Mouse (Mus musculus) stomach, embryonic 16.5 days (tissue): ENCODE results near the gene Galnt10. TPM values are rescaled to one million over a fixed set of nuclear protein-coding genes. Genes with fewer than 3 reads are reported as not detected.
A peak's percentile ranks its signal among the peaks of the same experiment; 100 is the strongest.

Experiments
- ATAC-seq: fragments of 200-750 bp; cut with Nextera tagmentation; 2 replicates; pipeline ENCODE4 v1.8.0; 2017; ENCODE audit warnings: moderate number of reproducible peaks, moderate TSS enrichment; ENCODE audit not compliant: insufficient read depth, low FRiP score
- H3K27ac ChIP-seq: fragments of 300-500 bp; sonication (generic); 2 replicates; pipeline ENCODE4 v1.5.1; 2014; ENCODE audit warnings: low read length
- H3K27me3 ChIP-seq: fragments of 300-500 bp; sonication (generic); 2 replicates; pipeline ENCODE4 v1.6.1; 2014; ENCODE audit warnings: low read length, control low read depth, mixed read lengths; ENCODE audit not compliant: control insufficient read depth, insufficient read depth
- H3K36me3 ChIP-seq: fragments of 300-500 bp; sonication (generic); 2 replicates; pipeline ENCODE4 v1.6.1; 2014; ENCODE audit warnings: low read length; ENCODE audit not compliant: control insufficient read depth, insufficient read depth
- H3K4me1 ChIP-seq: fragments of 300-500 bp; sonication (generic); 2 replicates; pipeline ENCODE4 v1.6.1; 2014; ENCODE audit warnings: low read length, control low read depth, mixed read lengths; ENCODE audit not compliant: control insufficient read depth, insufficient read depth
- H3K4me2 ChIP-seq: fragments of 300-500 bp; sonication (generic); 2 replicates; pipeline ENCODE4 v1.6.1; 2014; ENCODE audit warnings: low read depth, low read length, mixed read lengths
- H3K4me3 ChIP-seq: fragments of 300-500 bp; sonication (generic); replicated peaks from 2 replicates; pipeline ENCODE4 v1.5.1; 2014; ENCODE audit warnings: mild to moderate bottlenecking, low read length
- H3K9ac ChIP-seq: fragments of 300-500 bp; sonication (generic); 2 replicates; pipeline ENCODE4 v1.6.1; 2014; ENCODE audit warnings: low read length
- H3K9me3 ChIP-seq: fragments of 300-500 bp; sonication (generic); replicated peaks from 2 replicates; pipeline ENCODE4 v1.6.1; 2016; ENCODE audit warnings: low read length, control low read depth; ENCODE audit not compliant: control insufficient read depth
- WGBS: fragments of 180-500 bp; shearing (Covaris S2); extraction: QIAGEN DNeasy Blood & Tissue Kit; methylation state at CpG from one replicate; pipeline ENCODE4 v1.1.7; 2014; 5-methylcytosine and 5-hydroxymethylcytosine counted together
- polyA plus RNA-seq: library from polyadenylated mRNA; unstranded; fragments of >200 nt; fragmentation: Nextera tagmentation; extraction: Ambion mirVana; gene quantifications from 2 replicates; pipeline ENCODE4 v1.2.1, GENCODE M21; 2015

Gene Galnt10
- polyA plus RNA-seq, 1 experiment from 2014 or later: 17.4 TPM

DNA sequence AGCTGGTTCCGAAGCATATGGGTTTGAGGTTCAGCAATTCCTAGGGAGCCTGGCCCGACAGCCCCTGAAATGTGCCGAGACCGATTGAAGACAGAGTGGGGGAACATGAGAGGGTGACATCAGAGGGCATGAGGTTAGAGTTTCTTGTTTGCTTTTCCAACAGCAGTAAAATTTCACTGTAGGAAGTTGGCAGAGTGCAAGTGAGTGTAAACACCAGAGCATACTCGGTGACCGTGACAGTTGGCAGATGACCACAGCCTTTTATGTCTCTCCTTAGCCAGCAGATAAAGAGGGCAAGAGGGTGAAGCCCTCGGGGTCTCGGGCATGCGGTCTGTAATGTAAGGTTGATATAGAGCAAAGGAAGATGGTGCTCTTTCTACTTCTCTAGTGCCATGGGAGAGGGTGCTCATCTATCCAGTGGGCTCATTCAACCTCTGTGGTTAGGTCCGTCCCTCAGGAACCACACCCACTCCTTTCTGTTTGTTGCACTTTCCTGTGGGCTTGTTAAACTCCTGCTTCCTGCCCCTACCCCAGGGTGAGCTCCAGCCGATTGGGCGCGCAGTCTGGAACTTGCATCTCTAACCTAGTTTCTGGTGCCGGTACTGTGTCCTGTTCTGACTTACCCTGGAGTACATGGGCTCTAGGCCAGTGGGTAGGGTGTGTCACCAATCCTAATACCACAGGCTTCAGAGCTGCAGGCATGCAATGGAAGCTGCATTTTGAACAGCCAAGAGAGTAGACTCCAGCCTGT, 43.1 kb downstream of the Galnt10 start:
- no peak overlapping the region for H3K4me3 ChIP-seq
- WGBS: 40% methylated on average over 14 of the region's 14 CpGs
- no peaks in the 10 kb centered on the region for H3K9me3 ChIP-seq
- H3K9ac ChIP-seq: no peak overlapping the region
- H3K4me2 ChIP-seq: no peak overlapping the region
- peaks cover 26% of the 10 kb centered on the region for H3K4me1 ChIP-seq
- H3K27ac ChIP-seq: no peak overlapping the region; the same call in 1 of the 2 replicates
- no peaks in the 10 kb centered on the region for H3K36me3 ChIP-seq
- H3K27me3 ChIP-seq: no peaks in the 10 kb centered on the region
- ATAC-seq: 0 out of 2 replicates have a peak, but pooled peaks have one; percentile 15

- 57% methylated on average over 6 of the region's 6 CpGs for WGBS
- Histone ChIP-seq H3K27me3 (no peaks in the 10 kb centered on the region), H3K27ac (no peak overlapping the region), H3K9ac (no peak overlapping the region), H3K4me1 (peaks cover 18% of the 10 kb centered on the region), H3K4me3 (no peak overlapping the region), H3K36me3 (no peaks in the 10 kb centered on the region), H3K4me2 (no peak overlapping the region), H3K9me3 (no peaks in the 10 kb centered on the region)
- no peak for ATAC-seq
These were observed 44.6 kb downstream of the Galnt10 start for GRCm38 (mm10) chr11:57689811-57690210.

- 94% methylated on average over 5 of the region's 5 CpGs for WGBS
- no peak overlapping the region for H3K4me2 ChIP-seq
- H3K27me3 ChIP-seq: no peaks in the 10 kb centered on the region
- no peak for ATAC-seq
- H3K9ac ChIP-seq: no peak overlapping the region
- no peaks in the 10 kb centered on the region for H3K9me3 ChIP-seq
- H3K4me1 ChIP-seq: peaks cover 18% of the 10 kb centered on the region
- no peak overlapping the region for H3K4me3 ChIP-seq
- H3K36me3 ChIP-seq: no peaks in the 10 kb centered on the region
- no peak overlapping the region for H3K27ac ChIP-seq
These were observed 45.6 kb downstream of the Galnt10 start for GRCm38 (mm10) chr11:57690836-57691235.

GRCm38 (mm10) chr11:57691939-57692338, 46.7 kb downstream of the Galnt10 start:
- 68% methylated on average over 6 of the region's 6 CpGs for WGBS
- peaks cover 17% of the 10 kb centered on the region for H3K4me1 ChIP-seq
- H3K9me3 ChIP-seq: no peaks in the 10 kb centered on the region
- H3K4me3 ChIP-seq: no peak overlapping the region
- ATAC-seq: no peak
- H3K27ac ChIP-seq: no peak overlapping the region
- no peaks in the 10 kb centered on the region for H3K27me3 ChIP-seq
- no peaks in the 10 kb centered on the region for H3K36me3 ChIP-seq
- H3K4me2 ChIP-seq: no peak overlapping the region
- no peak overlapping the region for H3K9ac ChIP-seq

GRCm38 (mm10) chr11:57692726-57693125, 47.5 kb downstream of the Galnt10 start:
- ATAC-seq: no peak

DNA sequence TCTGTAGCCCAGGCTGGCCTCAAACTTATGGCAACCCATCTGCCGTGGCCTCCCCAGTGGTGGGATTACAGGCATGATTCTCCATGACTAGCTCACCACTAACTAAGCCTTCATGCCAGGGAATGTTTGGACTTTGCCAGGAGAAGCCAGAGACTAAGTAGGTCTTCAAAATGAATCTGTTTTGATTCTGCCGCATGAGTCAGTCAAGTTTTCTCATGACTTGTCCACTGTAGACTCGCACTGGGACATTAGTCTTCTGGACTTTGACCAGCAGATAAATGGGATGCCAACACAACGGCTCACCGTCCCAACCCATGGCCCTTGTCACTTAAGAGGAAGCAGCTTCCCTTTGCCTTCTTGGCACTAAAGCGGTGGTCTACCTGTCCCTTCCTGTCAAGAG, 49.2 kb downstream of the Galnt10 start:
- Histone ChIP-seq H3K27ac (no peak overlapping the region), H3K36me3 (no peaks in the 10 kb centered on the region), H3K4me1 (peaks cover 7% of the 10 kb centered on the region; the same call in 1 of the 2 replicates), H3K27me3 (no peaks in the 10 kb centered on the region), H3K4me3 (no peak overlapping the region), H3K9me3 (no peaks in the 10 kb centered on the region), H3K4me2 (no peak overlapping the region), H3K9ac (no peak overlapping the region)
- 86% methylated on average over 6 of the region's 6 CpGs for WGBS
- no peak for ATAC-seq

More at GRCm38 (mm10) chr11:57692726-57693125, 47.5 kb downstream of the Galnt10 start:
- whole genome bisulfite sequencing: 72% methylated on average over 7 of the region's 7 CpGs
- no peaks in the 10 kb centered on the region for H3K9me3 ChIP-seq
- H3K4me2 ChIP-seq: no peak overlapping the region
- H3K27me3 ChIP-seq: no peaks in the 10 kb centered on the region
- no peaks in the 10 kb centered on the region for H3K36me3 ChIP-seq
- H3K4me3 ChIP-seq: no peak overlapping the region
- H3K9ac ChIP-seq: no peak overlapping the region
- peaks cover 19% of the 10 kb centered on the region for H3K4me1 ChIP-seq
- no peak overlapping the region for H3K27ac ChIP-seq

DNA sequence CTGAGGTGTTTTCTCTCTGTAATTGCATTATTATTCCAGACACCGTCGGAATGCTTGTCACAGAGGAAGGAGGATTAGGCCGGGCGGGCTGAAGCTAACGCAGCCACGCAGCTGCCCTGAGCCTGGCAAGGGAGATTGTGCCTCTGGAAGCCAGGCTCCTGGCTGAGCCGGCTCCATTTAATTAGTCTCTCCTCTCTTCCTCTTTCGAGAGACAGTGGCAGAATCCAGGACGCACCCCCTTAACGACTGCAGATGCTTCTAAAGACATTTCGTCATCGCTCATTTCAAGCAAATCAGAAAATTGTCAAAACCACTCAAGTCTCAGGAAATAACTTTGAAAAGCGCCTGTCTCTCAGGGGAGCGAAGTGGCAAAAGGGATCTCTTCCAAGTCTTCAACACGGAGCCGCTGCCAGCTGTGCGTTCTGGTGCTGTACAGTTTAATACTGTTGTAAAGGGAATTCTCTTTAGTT, 51.0 kb downstream of the Galnt10 start:
- Histone ChIP-seq H3K4me1 (peaks cover 7% of the 10 kb centered on the region; the same call in 1 of the 2 replicates), H3K4me2 (no peak overlapping the region), H3K27ac (no peak overlapping the region), H3K9me3 (no peaks in the 10 kb centered on the region), H3K4me3 (no peak overlapping the region), H3K27me3 (no peaks in the 10 kb centered on the region), H3K36me3 (no peaks in the 10 kb centered on the region), H3K9ac (0 out of 2 replicates have a peak overlapping the region, but pooled peaks have one; percentile 4)
- 54% methylated on average over 17 of the region's 17 CpGs for WGBS
- ATAC-seq: no peak

GRCm38 (mm10) chr11:57696807-57697251, 51.6 kb downstream of the Galnt10 start:
- Histone ChIP-seq H3K9me3 (no peaks in the 10 kb centered on the region), H3K27ac (no peak overlapping the region), H3K4me1 (peaks cover 7% of the 10 kb centered on the region; the same call in 1 of the 2 replicates), H3K4me3 (no peak overlapping the region), H3K27me3 (no peaks in the 10 kb centered on the region), H3K36me3 (no peaks in the 10 kb centered on the region), H3K9ac (no peak overlapping the region), H3K4me2 (no peak overlapping the region)
- 56% methylated on average over 5 of the region's 5 CpGs for WGBS
- ATAC-seq: no peak

GRCm38 (mm10) chr11:57700114-57700513, 54.9 kb downstream of the Galnt10 start:
- H3K9me3 ChIP-seq: no peaks in the 10 kb centered on the region
- no peak overlapping the region for H3K4me3 ChIP-seq
- H3K27ac ChIP-seq: no peak overlapping the region
- H3K4me2 ChIP-seq: no peak overlapping the region
- no peak for ATAC-seq
- H3K9ac ChIP-seq: no peak overlapping the region
- peaks cover 7% of the 10 kb centered on the region; the same call in 1 of the 2 replicates for H3K4me1 ChIP-seq
- H3K36me3 ChIP-seq: peaks cover 4% of the 10 kb centered on the region; the same call in 1 of the 2 replicates
- 89% methylated on average over 7 of the region's 7 CpGs for WGBS
- no peaks in the 10 kb centered on the region for H3K27me3 ChIP-seq
